Mouse (Mus musculus): ENCODE measurements around the gene Kcnj6. TPM values are rescaled to one million over a fixed set of nuclear protein-coding genes. Genes with fewer than 3 reads are reported as not detected.

The Kcnj6 gene
- polyA plus RNA-seq, 1 experiment from 2014 or later: not detected

DNA sequence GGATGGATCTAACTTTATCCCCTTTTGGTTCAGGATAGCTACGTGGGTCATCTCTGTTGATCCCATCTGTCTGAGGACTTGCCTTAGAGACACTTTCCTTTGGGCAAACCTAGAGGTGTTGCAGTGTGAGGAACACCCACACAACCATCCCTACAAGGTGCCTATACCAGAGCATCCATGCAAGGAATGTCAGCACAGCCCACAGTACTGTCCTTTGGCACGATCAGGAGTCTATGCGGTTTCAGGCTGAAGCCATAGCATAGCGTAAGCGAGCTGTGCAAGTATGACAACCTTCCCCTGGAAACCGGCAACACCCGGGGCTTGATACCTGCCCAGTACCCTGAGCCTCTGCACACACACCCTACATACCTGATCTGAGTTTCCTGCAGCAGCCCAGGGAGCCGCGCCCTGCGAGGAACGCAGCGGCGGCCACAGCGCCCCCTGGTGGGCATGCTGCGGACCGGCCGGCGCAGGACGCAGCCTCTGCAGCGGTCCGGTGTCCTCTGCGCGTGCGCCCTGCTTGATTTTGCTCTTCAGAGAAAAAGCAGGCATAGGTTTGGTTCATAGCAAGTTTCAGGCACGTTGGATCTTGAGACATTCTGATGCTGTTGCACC lies 283.9 kb downstream of the Kcnj6 start:
- ATAC-seq (ENCODE audit: low read depth): peak; percentile 93
- H3K4me1 ChIP-seq (replicated peaks; ENCODE audit: control insufficient read depth, insufficient read depth, low read length): 0 out of 2 replicates have a peak, but pooled peaks cover 3% of the 10 kb centered on the region
- peak overlapping the region; percentile 62 for H3K4me2 ChIP-seq (ENCODE audit: low read depth, low read length)
- 8% methylated on average over 25 of the region's 25 CpGs for WGBS
- peak overlapping the region; percentile 36 for H3K4me3 ChIP-seq (ENCODE audit: low read length)
- H3K27ac ChIP-seq (ENCODE audit: low read length): no peak overlapping the region
- H3K9ac ChIP-seq (ENCODE audit: low read length): peak overlapping the region; percentile 57; the same call in 1 of the 2 replicates
- H3K36me3 ChIP-seq (ENCODE audit: control insufficient read depth, insufficient read depth, low read length): no peaks in the 10 kb centered on the region
- H3K9me3 ChIP-seq (ENCODE audit: control insufficient read depth, low read length): peaks cover 6% of the 10 kb centered on the region; the same call in 1 of the 2 replicates
- H3K27me3 ChIP-seq (ENCODE audit: control insufficient read depth, insufficient read depth, low read depth, low read length): no peaks in the 10 kb centered on the region

DNA sequence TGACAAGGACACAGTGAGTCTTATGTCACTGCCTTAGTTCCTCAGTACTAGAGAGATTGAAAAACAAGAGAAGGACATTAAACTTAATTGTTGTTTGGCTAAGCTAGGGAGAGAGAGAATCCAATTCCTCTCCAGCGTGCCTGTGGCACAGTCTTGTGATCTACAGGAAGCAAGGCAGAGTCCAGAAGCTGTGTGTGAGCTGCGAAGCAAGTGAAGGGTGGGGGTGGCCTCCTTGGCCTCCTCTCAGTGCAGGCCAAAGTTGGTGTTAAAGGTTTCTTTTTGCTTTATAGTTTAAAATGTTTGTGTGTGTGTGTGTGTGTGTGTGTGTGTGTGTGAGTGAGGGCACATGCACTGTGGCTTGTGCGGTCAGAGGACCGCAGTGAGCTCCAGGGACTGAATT lies 295.5 kb downstream of the Kcnj6 start:
- no peaks in the 10 kb centered on the region for H3K9me3 ChIP-seq (ENCODE audit: control insufficient read depth, low read length)
- WGBS: 78% methylated on average over 4 of the region's 4 CpGs
- H3K4me2 ChIP-seq (ENCODE audit: low read depth, low read length): no peak overlapping the region
- no peak for ATAC-seq (ENCODE audit: low read depth)
- no peaks in the 10 kb centered on the region for H3K27me3 ChIP-seq (ENCODE audit: control insufficient read depth, insufficient read depth, low read depth, low read length)
- H3K36me3 ChIP-seq (ENCODE audit: control insufficient read depth, insufficient read depth, low read length): no peaks in the 10 kb centered on the region
- no peak overlapping the region for H3K27ac ChIP-seq (ENCODE audit: low read length)
- no peaks in the 10 kb centered on the region for H3K4me1 ChIP-seq (replicated peaks; ENCODE audit: control insufficient read depth, insufficient read depth, low read length)
- H3K4me3 ChIP-seq (ENCODE audit: low read length): no peak overlapping the region
- no peak overlapping the region for H3K9ac ChIP-seq (ENCODE audit: low read length)

DNA sequence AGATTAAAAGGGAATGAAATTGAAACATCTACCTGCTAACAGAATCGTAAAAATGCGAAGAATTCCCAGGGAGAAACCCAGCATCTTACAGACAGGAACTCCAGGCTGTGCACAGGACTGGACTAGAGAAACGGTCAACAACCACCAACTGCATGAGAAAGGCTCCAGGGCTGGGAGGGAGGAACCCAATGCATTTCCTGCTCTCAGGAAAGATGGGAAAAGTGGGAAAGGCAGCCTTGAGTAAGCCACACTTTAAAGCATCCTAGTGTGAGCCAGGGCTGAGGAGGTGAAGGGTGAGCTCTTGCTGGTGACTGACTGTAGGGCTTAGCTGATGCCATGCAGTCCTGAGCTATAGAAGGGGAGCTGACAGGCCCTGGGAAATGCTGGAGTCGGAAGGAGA lies 296.4 kb downstream of the Kcnj6 start:
- Histone ChIP-seq H3K4me1 (replicated peaks; ENCODE audit: control insufficient read depth, insufficient read depth, low read length) (no peaks in the 10 kb centered on the region), H3K4me2 (ENCODE audit: low read depth, low read length) (no peak overlapping the region), H3K9me3 (ENCODE audit: control insufficient read depth, low read length) (no peaks in the 10 kb centered on the region), H3K9ac (ENCODE audit: low read length) (no peak overlapping the region), H3K27ac (ENCODE audit: low read length) (no peak overlapping the region), H3K36me3 (ENCODE audit: control insufficient read depth, insufficient read depth, low read length) (no peaks in the 10 kb centered on the region; the same call in 1 of the 2 replicates), H3K4me3 (ENCODE audit: low read length) (no peak overlapping the region), H3K27me3 (ENCODE audit: control insufficient read depth, insufficient read depth, low read depth, low read length) (no peaks in the 10 kb centered on the region)
- no peak for ATAC-seq (ENCODE audit: low read depth)
- WGBS: 79% methylated on average over 4 of the region's 4 CpGs

Small RNAs within 50 kb of the gene (microRNA-seq; reads per million reads assigned to microRNA genes)
- not detected for gene Gm22745

All from lung, embryonic 16.5 days (tissue).